Mouse (Mus musculus): ENCODE measurements at regions not wholly inside any gene's neighbourhood (a gene's known extent, or its start where the extent isn't known, plus 50 kb on each side); places are given as distances from the start of the nearest gene placed in this dataset.

- no peak for ATAC-seq (ENCODE audit: low read depth)
- Histone ChIP-seq H3K27me3 (ENCODE audit: control insufficient read depth, insufficient read depth, low read depth, low read length) (peaks cover 34% of the 10 kb centered on the region), H3K36me3 (ENCODE audit: control insufficient read depth, insufficient read depth) (no peaks in the 10 kb centered on the region), H3K4me1 (ENCODE audit: control insufficient read depth, low read depth, low read length) (no peaks in the 10 kb centered on the region), H3K4me2 (ENCODE audit: low read depth, low read length) (no peak overlapping the region), H3K4me3 (ENCODE audit: low read depth, low read length) (no peak overlapping the region), H3K9ac (ENCODE audit: low read depth, low read length) (no peak overlapping the region), H3K9me3 (replicated peaks; ENCODE audit: control insufficient read depth, low read length) (no peaks in the 10 kb centered on the region), H3K27ac (ENCODE audit: low read length) (no peak overlapping the region)
- 3% methylated on average over 22 of the region's 22 CpGs for WGBS (ENCODE audit: insufficient replicate concordance)
Observed at GRCm38 (mm10) chr1:121177136-121177907, 155.1 kb downstream of the Insig2 start.

- H3K27me3 ChIP-seq (ENCODE audit: control insufficient read depth, insufficient read depth, low read depth, low read length), result peaks cover 34% of the 10 kb centered on the region
Observed at GRCm38 (mm10) chr1:121177908-121178311, 154.5 kb downstream of the Insig2 start.

GRCm38 (mm10) chr1:121178611-121179245, 153.7 kb downstream of the Insig2 start:
- Histone ChIP-seq H3K4me1 (ENCODE audit: control insufficient read depth, low read depth, low read length) (no peaks in the 10 kb centered on the region), H3K27ac (ENCODE audit: low read length) (no peak overlapping the region), H3K9me3 (replicated peaks; ENCODE audit: control insufficient read depth, low read length) (no peaks in the 10 kb centered on the region), H3K27me3 (ENCODE audit: control insufficient read depth, insufficient read depth, low read depth, low read length) (peaks cover 34% of the 10 kb centered on the region), H3K36me3 (ENCODE audit: control insufficient read depth, insufficient read depth) (no peaks in the 10 kb centered on the region), H3K4me3 (ENCODE audit: low read depth, low read length) (no peak overlapping the region), H3K9ac (ENCODE audit: low read depth, low read length) (no peak overlapping the region), H3K4me2 (ENCODE audit: low read depth, low read length) (no peak overlapping the region)
- no peak for ATAC-seq (ENCODE audit: low read depth)
- WGBS (ENCODE audit: insufficient replicate concordance), result 2% methylated on average over 17 of the region's 17 CpGs

More at GRCm38 (mm10) chr1:121177908-121178311, 154.5 kb downstream of the Insig2 start:
- no peak for ATAC-seq (ENCODE audit: low read depth)
- H3K27ac ChIP-seq (ENCODE audit: low read length), result no peak overlapping the region
- WGBS (ENCODE audit: insufficient replicate concordance), result 2% methylated on average over 31 of the region's 31 CpGs
- no peak overlapping the region for H3K4me2 ChIP-seq (ENCODE audit: low read depth, low read length)
- no peak overlapping the region for H3K4me3 ChIP-seq (ENCODE audit: low read depth, low read length)
- no peak overlapping the region for H3K9ac ChIP-seq (ENCODE audit: low read depth, low read length)
- H3K9me3 ChIP-seq (replicated peaks; ENCODE audit: control insufficient read depth, low read length), result no peaks in the 10 kb centered on the region
- no peaks in the 10 kb centered on the region for H3K4me1 ChIP-seq (ENCODE audit: control insufficient read depth, low read depth, low read length)
- H3K36me3 ChIP-seq (ENCODE audit: control insufficient read depth, insufficient read depth), result no peaks in the 10 kb centered on the region

GRCm38 (mm10) chr1:121180273-121181030, 151.9 kb downstream of the Insig2 start:
- Histone ChIP-seq H3K4me2 (ENCODE audit: low read depth, low read length) (no peak overlapping the region), H3K27ac (ENCODE audit: low read length) (no peak overlapping the region), H3K4me3 (ENCODE audit: low read depth, low read length) (no peak overlapping the region), H3K27me3 (ENCODE audit: control insufficient read depth, insufficient read depth, low read depth, low read length) (peaks cover 34% of the 10 kb centered on the region), H3K4me1 (ENCODE audit: control insufficient read depth, low read depth, low read length) (no peaks in the 10 kb centered on the region), H3K36me3 (ENCODE audit: control insufficient read depth, insufficient read depth) (no peaks in the 10 kb centered on the region), H3K9ac (ENCODE audit: low read depth, low read length) (no peak overlapping the region), H3K9me3 (replicated peaks; ENCODE audit: control insufficient read depth, low read length) (no peaks in the 10 kb centered on the region)
- 14% methylated on average over 20 of the region's 20 CpGs for WGBS (ENCODE audit: insufficient replicate concordance)
- no peak for ATAC-seq (ENCODE audit: low read depth)

- no peak overlapping the region for H3K27ac ChIP-seq (ENCODE audit: low read length)
- H3K36me3 ChIP-seq (ENCODE audit: control insufficient read depth, insufficient read depth), result no peaks in the 10 kb centered on the region
- H3K4me1 ChIP-seq (ENCODE audit: control insufficient read depth, low read depth, low read length), result no peaks in the 10 kb centered on the region
- H3K9me3 ChIP-seq (replicated peaks; ENCODE audit: control insufficient read depth, low read length), result no peaks in the 10 kb centered on the region
- no peak for ATAC-seq (ENCODE audit: low read depth)
- H3K27me3 ChIP-seq (ENCODE audit: control insufficient read depth, insufficient read depth, low read depth, low read length), result no peaks in the 10 kb centered on the region
- no peak overlapping the region for H3K9ac ChIP-seq (ENCODE audit: low read depth, low read length)
- no peak overlapping the region for H3K4me2 ChIP-seq (ENCODE audit: low read depth, low read length)
- 19% methylated on average over 2 of the region's 2 CpGs for WGBS (ENCODE audit: insufficient replicate concordance)
- H3K4me3 ChIP-seq (ENCODE audit: low read depth, low read length), result no peak overlapping the region
Observed at GRCm38 (mm10) chr1:121188895-121189294, 143.5 kb downstream of the Insig2 start.

- no peaks in the 10 kb centered on the region for H3K4me1 ChIP-seq (ENCODE audit: control insufficient read depth, low read depth, low read length)
- no peaks in the 10 kb centered on the region for H3K27me3 ChIP-seq (ENCODE audit: control insufficient read depth, insufficient read depth, low read depth, low read length)
- H3K36me3 ChIP-seq (ENCODE audit: control insufficient read depth, insufficient read depth), result no peaks in the 10 kb centered on the region
- WGBS (ENCODE audit: insufficient replicate concordance), result 59% methylated on average over 4 of the region's 4 CpGs
- H3K4me2 ChIP-seq (ENCODE audit: low read depth, low read length), result no peak overlapping the region
- no peak overlapping the region for H3K27ac ChIP-seq (ENCODE audit: low read length)
- ATAC-seq (ENCODE audit: low read depth), result no peak
- H3K9ac ChIP-seq (ENCODE audit: low read depth, low read length), result no peak overlapping the region
- H3K4me3 ChIP-seq (ENCODE audit: low read depth, low read length), result no peak overlapping the region
- no peaks in the 10 kb centered on the region for H3K9me3 ChIP-seq (replicated peaks; ENCODE audit: control insufficient read depth, low read length)
Observed at GRCm38 (mm10) chr1:121194800-121195199, 137.6 kb downstream of the Insig2 start.

- Histone ChIP-seq H3K4me3 (ENCODE audit: low read depth, low read length) (no peak overlapping the region), H3K9me3 (replicated peaks; ENCODE audit: control insufficient read depth, low read length) (no peaks in the 10 kb centered on the region), H3K27ac (ENCODE audit: low read length) (no peak overlapping the region), H3K4me1 (ENCODE audit: control insufficient read depth, low read depth, low read length) (no peaks in the 10 kb centered on the region), H3K9ac (ENCODE audit: low read depth, low read length) (no peak overlapping the region), H3K27me3 (ENCODE audit: control insufficient read depth, insufficient read depth, low read depth, low read length) (no peaks in the 10 kb centered on the region), H3K4me2 (ENCODE audit: low read depth, low read length) (no peak overlapping the region), H3K36me3 (ENCODE audit: control insufficient read depth, insufficient read depth) (no peaks in the 10 kb centered on the region)
- no peak for ATAC-seq (ENCODE audit: low read depth)
- WGBS (ENCODE audit: insufficient replicate concordance), result 9% methylated on average over 2 of the region's 2 CpGs
Observed at GRCm38 (mm10) chr1:121215843-121216242, 116.5 kb downstream of the Insig2 start.

- no peaks in the 10 kb centered on the region for H3K4me1 ChIP-seq (ENCODE audit: control insufficient read depth, low read depth, low read length)
- 68% methylated on average over 11 of the region's 11 CpGs for whole genome bisulfite sequencing (ENCODE audit: insufficient replicate concordance)
- H3K9me3 ChIP-seq (replicated peaks; ENCODE audit: control insufficient read depth, low read length), result no peaks in the 10 kb centered on the region
- H3K27me3 ChIP-seq (ENCODE audit: control insufficient read depth, insufficient read depth, low read depth, low read length), result no peaks in the 10 kb centered on the region
- H3K4me3 ChIP-seq (ENCODE audit: low read depth, low read length), result no peak overlapping the region
- H3K27ac ChIP-seq (ENCODE audit: low read length), result no peak overlapping the region
- H3K4me2 ChIP-seq (ENCODE audit: low read depth, low read length), result no peak overlapping the region
- H3K36me3 ChIP-seq (ENCODE audit: control insufficient read depth, insufficient read depth), result no peaks in the 10 kb centered on the region
- no peak for ATAC-seq (ENCODE audit: low read depth)
- H3K9ac ChIP-seq (ENCODE audit: low read depth, low read length), result no peak overlapping the region
Observed at GRCm38 (mm10) chr1:121224250-121224649, 108.1 kb downstream of the Insig2 start.
